Mouse (Mus musculus) midbrain, embryonic 12.5 days (tissue): ENCODE measurements at regions not wholly inside any gene's neighbourhood (a gene's known extent, or its start where the extent isn't known, plus 50 kb on each side); places are given as distances from the start of the nearest gene placed in this dataset.
A peak's percentile ranks its signal among the peaks of the same experiment; 100 is the strongest.

Experiments
- ATAC-seq: fragments of 200-750 bp; cut with Nextera tagmentation; 2 replicates; pipeline ENCODE4 v1.8.0; 2017; ENCODE audit warnings: low read depth, moderate TSS enrichment, moderate library complexity; ENCODE audit not compliant: low FRiP score
- H3K27ac ChIP-seq: fragments of 300-500 bp; sonication (generic); replicated peaks from 2 replicates; pipeline ENCODE4 v1.5.1; 2016; ENCODE audit warnings: mild to moderate bottlenecking
- H3K27me3 ChIP-seq: fragments of 300-500 bp; sonication (generic); 2 replicates; pipeline ENCODE4 v1.6.1; 2016; ENCODE audit warnings: mild to moderate bottlenecking
- H3K36me3 ChIP-seq: fragments of 300-500 bp; sonication (generic); 2 replicates; pipeline ENCODE4 v1.6.1; 2016
- H3K4me1 ChIP-seq: fragments of 300-500 bp; sonication (generic); 2 replicates; pipeline ENCODE4 v1.6.1; 2016
- H3K4me2 ChIP-seq: fragments of 300-500 bp; sonication (generic); replicated peaks from 2 replicates; pipeline ENCODE4 v1.6.1; 2016; ENCODE audit warnings: mild to moderate bottlenecking, moderate library complexity
- H3K4me3 ChIP-seq: fragments of 300-500 bp; sonication (generic); 2 replicates; pipeline ENCODE4 v1.5.1; 2016; ENCODE audit warnings: mild to moderate bottlenecking
- H3K9ac ChIP-seq: fragments of 300-500 bp; sonication (generic); replicated peaks from 2 replicates; pipeline ENCODE4 v1.6.1; 2016; ENCODE audit warnings: mild to moderate bottlenecking, moderate library complexity
- H3K9me3 ChIP-seq: fragments of 300-500 bp; sonication (generic); 2 replicates; pipeline ENCODE4 v1.6.1; 2016; ENCODE audit warnings: mild to moderate bottlenecking
- WGBS: fragments of 180-500 bp; shearing (Covaris S2); methylation state at CpG from one replicate; pipeline ENCODE4 v1.1.7; 2016; 5-methylcytosine and 5-hydroxymethylcytosine counted together

DNA sequence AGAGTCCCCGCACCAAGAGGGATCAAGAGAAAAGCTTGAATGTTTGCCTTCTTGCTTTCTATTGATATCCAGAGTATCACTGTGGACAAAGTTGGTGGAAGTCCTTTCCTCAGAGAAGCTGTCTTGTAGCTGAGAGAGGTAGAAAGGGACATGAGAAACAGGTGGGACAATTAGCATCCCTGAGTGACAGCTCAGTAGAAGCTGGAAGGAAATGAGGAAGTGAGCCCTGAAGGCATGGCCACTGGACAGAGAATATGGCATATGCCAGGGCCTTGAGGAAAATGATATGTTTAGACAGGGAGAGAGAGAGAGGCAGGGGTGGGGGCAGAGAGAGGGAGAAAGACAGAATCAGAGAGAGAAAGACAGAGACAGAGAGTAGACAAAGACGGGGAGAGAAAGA lies 241.4 kb downstream of the Nuak1 start:
- H3K27ac ChIP-seq = no peak overlapping the region
- H3K4me3 ChIP-seq = no peak overlapping the region
- no peak for ATAC-seq
- no peak overlapping the region for H3K4me2 ChIP-seq
- H3K9me3 ChIP-seq = no peaks in the 10 kb centered on the region
- H3K4me1 ChIP-seq = no peaks in the 10 kb centered on the region
- H3K36me3 ChIP-seq = no peaks in the 10 kb centered on the region
- WGBS = 90% methylated on average over 2 of the region's 2 CpGs
- no peaks in the 10 kb centered on the region for H3K27me3 ChIP-seq
- H3K9ac ChIP-seq = no peak overlapping the region

- 75% methylated on average over 3 of the region's 3 CpGs for WGBS
- Histone ChIP-seq H3K4me1 (no peaks in the 10 kb centered on the region), H3K27ac (no peak overlapping the region), H3K9me3 (0 out of 2 replicates have a peak, but pooled peaks cover under 1% of the 10 kb centered on the region), H3K4me2 (no peak overlapping the region), H3K36me3 (no peaks in the 10 kb centered on the region), H3K27me3 (no peaks in the 10 kb centered on the region), H3K4me3 (no peak overlapping the region), H3K9ac (no peak overlapping the region)
- no peak for ATAC-seq
Measured at GRCm38 (mm10) chr10:84201785-84202184, 238.6 kb downstream of the Nuak1 start.

- H3K4me2 ChIP-seq = no peak overlapping the region
- ATAC-seq = no peak
- no peak overlapping the region for H3K27ac ChIP-seq
- no peaks in the 10 kb centered on the region for H3K36me3 ChIP-seq
- 82% methylated on average over 5 of the region's 5 CpGs for WGBS
- H3K9me3 ChIP-seq = 0 out of 2 replicates have a peak, but pooled peaks cover 5% of the 10 kb centered on the region
- H3K9ac ChIP-seq = no peak overlapping the region
- no peak overlapping the region for H3K4me3 ChIP-seq
- no peaks in the 10 kb centered on the region for H3K4me1 ChIP-seq
- H3K27me3 ChIP-seq = no peaks in the 10 kb centered on the region
Measured at GRCm38 (mm10) chr10:84212096-84212785, 228.2 kb downstream of the Nuak1 start.

- no peak for ATAC-seq
- H3K27ac ChIP-seq = no peak overlapping the region
- no peak overlapping the region for H3K4me3 ChIP-seq
- H3K36me3 ChIP-seq = no peaks in the 10 kb centered on the region
- H3K4me2 ChIP-seq = no peak overlapping the region
- no peaks in the 10 kb centered on the region for H3K27me3 ChIP-seq
- no peak overlapping the region for H3K9ac ChIP-seq
- H3K9me3 ChIP-seq = no peaks in the 10 kb centered on the region
- no peaks in the 10 kb centered on the region for H3K4me1 ChIP-seq
Measured at GRCm38 (mm10) chr10:84214812-84215211, 225.6 kb downstream of the Nuak1 start.

GRCm38 (mm10) chr10:84229224-84229921 lies 211.0 kb downstream of the Nuak1 start:
- WGBS = 79% methylated on average over 7 of the region's 7 CpGs
- Histone ChIP-seq H3K27me3 (no peaks in the 10 kb centered on the region), H3K27ac (no peak overlapping the region), H3K9me3 (no peaks in the 10 kb centered on the region), H3K36me3 (no peaks in the 10 kb centered on the region), H3K4me2 (no peak overlapping the region), H3K9ac (no peak overlapping the region), H3K4me1 (no peaks in the 10 kb centered on the region), H3K4me3 (no peak overlapping the region)
- no peak for ATAC-seq

DNA sequence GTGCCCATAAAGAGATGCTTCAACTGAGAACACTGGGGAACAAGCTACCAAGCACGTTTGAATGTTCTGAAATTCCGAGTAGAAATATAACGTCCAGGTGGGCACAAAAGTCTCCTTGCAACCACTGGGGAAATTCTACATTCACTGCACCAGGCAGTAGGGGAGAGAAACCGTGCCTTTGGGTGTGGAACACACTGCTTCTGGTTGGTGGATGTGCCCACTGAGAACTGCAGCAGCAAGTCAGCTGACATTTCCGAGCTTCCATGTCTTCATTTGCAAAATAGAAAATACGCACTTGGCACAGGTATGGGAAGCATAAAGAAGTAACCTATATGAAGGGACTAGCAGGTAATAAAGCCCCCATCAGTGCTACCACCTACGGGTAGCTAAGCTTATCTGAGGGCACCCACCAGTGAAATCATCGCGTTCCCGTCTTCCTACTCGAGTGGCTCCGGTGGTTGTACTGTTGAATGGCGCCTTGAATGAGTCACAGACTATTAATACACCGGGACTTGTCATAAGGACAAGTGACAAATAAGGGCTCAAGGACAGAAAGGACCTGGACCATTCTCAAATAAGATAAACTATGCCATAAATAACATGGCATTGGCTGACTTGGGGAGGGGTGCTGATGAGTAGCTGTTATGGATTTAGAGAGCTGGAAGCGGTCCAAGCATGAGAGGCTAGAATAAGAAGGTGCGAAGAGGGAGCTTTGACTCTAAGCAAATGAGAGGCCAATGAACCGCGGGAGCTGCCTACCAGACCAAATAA lies 210.2 kb downstream of the Nuak1 start:
- Histone ChIP-seq H3K4me1 (no peaks in the 10 kb centered on the region), H3K4me3 (no peak overlapping the region), H3K36me3 (no peaks in the 10 kb centered on the region), H3K27ac (no peak overlapping the region), H3K27me3 (no peaks in the 10 kb centered on the region), H3K9me3 (no peaks in the 10 kb centered on the region), H3K4me2 (no peak overlapping the region), H3K9ac (no peak overlapping the region)
- 90% methylated on average over 18 of the region's 18 CpGs for WGBS
- ATAC-seq = no peak

DNA sequence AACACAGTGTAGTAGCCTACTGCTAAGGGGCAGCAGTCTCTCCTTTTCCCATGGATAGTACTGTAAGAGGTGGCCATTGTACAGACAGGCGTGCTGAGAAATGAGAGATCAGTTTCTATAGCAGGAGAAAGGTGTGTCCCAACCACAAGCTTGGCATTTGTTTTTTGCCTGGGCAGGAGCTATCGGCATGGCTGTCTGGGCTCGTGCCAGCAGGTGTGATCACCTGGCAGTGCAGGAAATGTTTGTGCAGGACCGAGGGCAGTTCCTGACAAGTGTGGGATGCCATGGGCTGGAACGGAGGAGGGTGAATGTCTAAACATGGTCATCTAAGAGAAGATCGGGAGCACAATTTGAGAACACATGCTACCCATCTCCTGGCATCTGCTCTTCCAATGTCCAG lies 205.4 kb downstream of the Nuak1 start:
- WGBS = 89% methylated on average over 6 of the region's 6 CpGs
- ATAC-seq = no peak
- H3K9ac ChIP-seq = no peak overlapping the region
- H3K4me2 ChIP-seq = no peak overlapping the region
- no peak overlapping the region for H3K4me3 ChIP-seq
- no peaks in the 10 kb centered on the region for H3K27me3 ChIP-seq
- H3K9me3 ChIP-seq = no peaks in the 10 kb centered on the region
- no peaks in the 10 kb centered on the region for H3K36me3 ChIP-seq
- H3K27ac ChIP-seq = no peak overlapping the region
- H3K4me1 ChIP-seq = peaks cover 12% of the 10 kb centered on the region; the same call in 1 of the 2 replicates

GRCm38 (mm10) chr10:84236236-84236635 lies 204.2 kb downstream of the Nuak1 start:
- Histone ChIP-seq H3K4me2 (no peak overlapping the region), H3K27me3 (no peaks in the 10 kb centered on the region), H3K4me3 (no peak overlapping the region), H3K9ac (no peak overlapping the region), H3K9me3 (peaks cover 7% of the 10 kb centered on the region), H3K4me1 (peaks cover 12% of the 10 kb centered on the region; the same call in 1 of the 2 replicates), H3K36me3 (no peaks in the 10 kb centered on the region), H3K27ac (no peak overlapping the region)
- ATAC-seq = no peak
- 84% methylated on average over 2 of the region's 2 CpGs for WGBS

- Histone ChIP-seq H3K9ac (no peak overlapping the region), H3K27me3 (no peaks in the 10 kb centered on the region), H3K9me3 (peaks cover 21% of the 10 kb centered on the region), H3K4me3 (no peak overlapping the region), H3K36me3 (no peaks in the 10 kb centered on the region), H3K27ac (no peak overlapping the region), H3K4me2 (no peak overlapping the region), H3K4me1 (peaks cover 12% of the 10 kb centered on the region; the same call in 1 of the 2 replicates)
- WGBS = 58% methylated on average over 18 of the region's 18 CpGs
- ATAC-seq = peak; percentile 70
Measured at GRCm38 (mm10) chr10:84238279-84238963, 202.0 kb downstream of the Nuak1 start.

DNA sequence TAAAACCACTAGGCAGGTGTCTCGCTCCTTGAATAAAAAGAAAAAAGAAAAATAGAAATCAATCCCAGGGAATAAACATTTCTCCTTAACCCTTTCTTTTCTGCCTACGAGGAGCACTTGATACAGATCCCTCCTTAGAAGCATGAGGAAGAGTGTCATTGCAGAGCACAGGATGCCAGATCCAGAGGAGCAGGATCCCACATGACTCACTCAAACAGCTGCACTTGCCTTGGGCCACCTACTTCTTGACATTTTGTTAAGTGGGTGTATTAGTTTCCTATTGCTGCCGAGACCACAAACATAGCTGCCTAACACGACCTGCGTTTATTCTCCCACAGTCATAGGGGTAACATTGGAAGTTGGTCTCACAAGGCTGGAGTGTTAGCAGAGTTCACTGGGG lies 197.1 kb downstream of the Nuak1 start:
- Histone ChIP-seq H3K27ac (no peak overlapping the region), H3K9ac (no peak overlapping the region), H3K4me1 (peaks cover 8% of the 10 kb centered on the region; the same call in 1 of the 2 replicates), H3K27me3 (no peaks in the 10 kb centered on the region), H3K4me3 (no peak overlapping the region), H3K4me2 (no peak overlapping the region), H3K9me3 (peaks cover 21% of the 10 kb centered on the region), H3K36me3 (no peaks in the 10 kb centered on the region)
- WGBS = 91% methylated on average over 5 of the region's 5 CpGs
- ATAC-seq = no peak

DNA sequence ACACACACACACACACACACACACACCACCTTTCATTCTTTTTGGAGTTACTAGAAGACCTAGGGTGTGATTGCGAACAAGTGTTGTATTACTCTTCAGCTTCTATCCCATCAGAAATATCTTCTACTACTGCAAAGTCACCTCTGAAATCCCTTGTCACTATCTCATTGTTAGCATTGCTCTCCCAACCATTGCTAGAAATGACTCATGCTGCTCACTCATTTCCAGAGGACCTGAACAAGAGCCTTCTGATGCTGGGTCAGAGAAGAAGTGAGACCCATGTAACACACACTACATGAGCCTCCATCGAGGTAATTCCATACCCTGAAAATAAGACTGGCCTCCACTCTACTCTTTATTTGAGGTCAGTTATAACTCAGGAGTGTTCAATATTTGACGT lies 191.1 kb downstream of the Nuak1 start:
- Histone ChIP-seq H3K27ac (no peak overlapping the region), H3K4me3 (no peak overlapping the region), H3K9me3 (no peaks in the 10 kb centered on the region), H3K9ac (no peak overlapping the region), H3K4me1 (no peaks in the 10 kb centered on the region), H3K36me3 (no peaks in the 10 kb centered on the region), H3K4me2 (no peak overlapping the region), H3K27me3 (no peaks in the 10 kb centered on the region)
- WGBS = 92% methylated on average over 3 of the region's 3 CpGs
- no peak for ATAC-seq
